Mouse (Mus musculus) T-cell, adult 2 months (primary cell): ENCODE data around the gene Adgrl3.
"Not testable (repeated sequence)": the region's sequence is repeated elsewhere in the genome, so short reads cannot be mapped to it uniquely, and the experiment has no call there.

Experiments
- DNase-seq: peaks from one replicate; pipeline ENCODE4 v3.0.0; 2022; ENCODE audit warnings: low spot score

The Adgrl3 gene

GRCm38 (mm10) chr5:81405582-81406143 is 385.7 kb downstream of the Adgrl3 start:
- DNase-seq: no peak

- no peak for DNase-seq
These were observed 397.4 kb downstream of the Adgrl3 start for GRCm38 (mm10) chr5:81417326-81417725.

- DNase-seq: no peak
These were observed 407.5 kb downstream of the Adgrl3 start for GRCm38 (mm10) chr5:81427393-81427792.

GRCm38 (mm10) chr5:81436375-81436774 is 416.4 kb downstream of the Adgrl3 start:
- DNase-seq: no peak

- DNase-seq: no peak
These were observed 422.2 kb downstream of the Adgrl3 start for GRCm38 (mm10) chr5:81442150-81442549.

GRCm38 (mm10) chr5:81465971-81466370 is 446.0 kb downstream of the Adgrl3 start:
- DNase-seq: no peak

GRCm38 (mm10) chr5:81474681-81475080 is 454.7 kb downstream of the Adgrl3 start:
- no peak for DNase-seq

- no peak for DNase-seq
These were observed 455.5 kb downstream of the Adgrl3 start for GRCm38 (mm10) chr5:81475406-81475805.

- DNase-seq: no peak
These were observed 456.2 kb downstream of the Adgrl3 start for GRCm38 (mm10) chr5:81475971-81476606.

- DNase-seq: no peak
These were observed 461.0 kb downstream of the Adgrl3 start for GRCm38 (mm10) chr5:81480911-81481310.

- no peak for DNase-seq
These were observed 464.0 kb downstream of the Adgrl3 start for GRCm38 (mm10) chr5:81483890-81484289.

- no peak for DNase-seq
These were observed 481.1 kb downstream of the Adgrl3 start for GRCm38 (mm10) chr5:81501076-81501475.

- DNase-seq: no peak
These were observed 499.0 kb downstream of the Adgrl3 start for GRCm38 (mm10) chr5:81518720-81519496.

- DNase-seq: no peak
These were observed 499.8 kb downstream of the Adgrl3 start for GRCm38 (mm10) chr5:81519497-81520382.

GRCm38 (mm10) chr5:81522760-81523159 is 502.8 kb downstream of the Adgrl3 start:
- no peak for DNase-seq

GRCm38 (mm10) chr5:81524532-81524961 is 504.6 kb downstream of the Adgrl3 start:
- DNase-seq: no peak

GRCm38 (mm10) chr5:81525326-81525725 is 505.4 kb downstream of the Adgrl3 start:
- DNase-seq: no peak

GRCm38 (mm10) chr5:81531639-81532038 is 511.7 kb downstream of the Adgrl3 start:
- DNase-seq: no peak

GRCm38 (mm10) chr5:81550211-81550610 is 530.3 kb downstream of the Adgrl3 start:
- no peak for DNase-seq

- DNase-seq: not testable (repeated sequence)
These were observed 535.2 kb downstream of the Adgrl3 start for GRCm38 (mm10) chr5:81555149-81555548.

GRCm38 (mm10) chr5:81556008-81556407 is 536.1 kb downstream of the Adgrl3 start:
- DNase-seq: no peak

GRCm38 (mm10) chr5:81558965-81559364 is 539.0 kb downstream of the Adgrl3 start:
- no peak for DNase-seq
